ENCODE assay signal across 28 mouse cellular contexts in genomic region chr1:70964016-70964415, GRCm38 (mm10).
DNase-seq lines count a peak whose midpoint lies in the region; ATAC-seq and TF ChIP-seq lines count a peak whose summit lies in the region.
"Had no signal": no experiment of that assay in that cellular context is flagged by ENCODE, and none has a peak within 500 bp of the region (broad histone marks: within the 10 kb centered on the region; RNA-seq: fewer than 3 reads in every experiment).

No protein-coding gene starts in this region.

- WGBS in embryonic facial prominence, embryonic 14.5 days = 64% methylated on average over 1 of the region's 1 CpGs
- 78% methylated on average over 1 of the region's 1 CpGs for WGBS in embryonic facial prominence, embryonic 10.5 days
- 22% methylated on average over 1 of the region's 1 CpGs for WGBS in forebrain, embryonic 12.5 days
- WGBS in forebrain, embryonic 16.5 days = 19% methylated on average over 1 of the region's 1 CpGs

- no peak overlapping the region for H3K9ac ChIP-seq in embryonic facial prominence, embryonic 14.5 days (ENCODE audit: low read depth, low read length)
- H3K9ac ChIP-seq in forebrain, embryonic 12.5 days = no peak overlapping the region
- H3K9ac ChIP-seq in forebrain, embryonic 16.5 days (replicated peaks; ENCODE audit: low read depth, low read length) = no peak overlapping the region
- H3K9ac ChIP-seq: embryonic facial prominence, embryonic 12.5 days; embryonic facial prominence, embryonic 15.5 days had no signal

- H3K4me3 ChIP-seq in embryonic facial prominence, embryonic 14.5 days (ENCODE audit: low read depth, low read length) = no peak overlapping the region
- no peak overlapping the region for H3K4me3 ChIP-seq in embryonic facial prominence, embryonic 10.5 days
- no peak overlapping the region for H3K4me3 ChIP-seq in forebrain, embryonic 12.5 days (replicated peaks)
- H3K4me3 ChIP-seq in forebrain, embryonic 16.5 days (replicated peaks; ENCODE audit: low read length) = no peak overlapping the region
- H3K4me3 ChIP-seq: embryonic facial prominence, embryonic 12.5 days; embryonic facial prominence, embryonic 15.5 days; erythroblast, embryonic 14.5 days; forebrain, embryonic 10.5 days had no signal

- H3K27ac ChIP-seq in embryonic facial prominence, embryonic 14.5 days (replicated peaks; ENCODE audit: low read depth, low read length) = no peak overlapping the region
- no peak overlapping the region for H3K27ac ChIP-seq in embryonic facial prominence, embryonic 10.5 days (replicated peaks)
- H3K27ac ChIP-seq in forebrain, embryonic 12.5 days = no peak overlapping the region
- no peak overlapping the region for H3K27ac ChIP-seq in forebrain, embryonic 16.5 days (ENCODE audit: low read length)
- H3K27ac ChIP-seq: embryonic facial prominence, embryonic 12.5 days; embryonic facial prominence, embryonic 15.5 days; forebrain, embryonic 10.5 days had no signal

- no peaks in the 10 kb centered on the region for H3K36me3 ChIP-seq in embryonic facial prominence, embryonic 14.5 days (ENCODE audit: control insufficient read depth, insufficient read depth, low read length)
- H3K36me3 ChIP-seq in embryonic facial prominence, embryonic 10.5 days (replicated peaks) = no peaks in the 10 kb centered on the region
- no peaks in the 10 kb centered on the region for H3K36me3 ChIP-seq in forebrain, embryonic 12.5 days (replicated peaks)
- no peaks in the 10 kb centered on the region for H3K36me3 ChIP-seq in forebrain, embryonic 16.5 days (ENCODE audit: control insufficient read depth, insufficient read depth)
- H3K36me3 ChIP-seq: embryonic facial prominence, embryonic 12.5 days; embryonic facial prominence, embryonic 15.5 days; forebrain, embryonic 10.5 days; G1E had no signal

- TF ChIP-seq CTCF in brain, embryonic 14.5 days (IDR thresholded peaks at IDR 0.05; ENCODE audit: borderline replicate concordance, extremely low read depth, insufficient read depth, insufficient read length) = no peak

- no peak for TF ChIP-seq POLR2A in brain, embryonic 14.5 days (IDR thresholded peaks at IDR 0.05; ENCODE audit: borderline replicate concordance, extremely low read depth, insufficient read depth, insufficient read length, poor library complexity, severe bottlenecking)

- H3K4me1 ChIP-seq in embryonic facial prominence, embryonic 14.5 days (ENCODE audit: control insufficient read depth, insufficient read depth, low read length) = no peaks in the 10 kb centered on the region
- H3K4me1 ChIP-seq in embryonic facial prominence, embryonic 10.5 days = no peaks in the 10 kb centered on the region
- H3K4me1 ChIP-seq in forebrain, embryonic 12.5 days = 0 out of 2 replicates have a peak, but pooled peaks cover 4% of the 10 kb centered on the region
- H3K4me1 ChIP-seq in forebrain, embryonic 16.5 days (replicated peaks; ENCODE audit: control insufficient read depth, insufficient read depth, low read length) = 0 out of 2 replicates have a peak, but pooled peaks cover 4% of the 10 kb centered on the region
- H3K4me1 ChIP-seq: embryonic facial prominence, embryonic 12.5 days; embryonic facial prominence, embryonic 15.5 days had no signal

- H3K27me3 ChIP-seq in embryonic facial prominence, embryonic 14.5 days (replicated peaks; ENCODE audit: control insufficient read depth, insufficient read depth, low read length) = no peaks in the 10 kb centered on the region
- H3K27me3 ChIP-seq in embryonic facial prominence, embryonic 10.5 days (replicated peaks; ENCODE audit: low read depth, poor library complexity, severe bottlenecking) = no peaks in the 10 kb centered on the region
- H3K27me3 ChIP-seq in forebrain, embryonic 12.5 days = no peaks in the 10 kb centered on the region
- no peaks in the 10 kb centered on the region for H3K27me3 ChIP-seq in forebrain, embryonic 16.5 days (replicated peaks; ENCODE audit: control insufficient read depth, insufficient read depth, low read length)
- H3K27me3 ChIP-seq: CH12.LX; embryonic facial prominence, embryonic 12.5 days; embryonic facial prominence, embryonic 15.5 days; Patski had no signal

- DNase-seq in embryonic facial prominence, embryonic 14.5 days (ENCODE audit: low spot score) = peak; percentile 20
- no peak for DNase-seq in embryonic facial prominence, embryonic 10.5 days (ENCODE audit: low spot score)
- DNase-seq in brain, embryonic 14.5 days (ENCODE audit: low read depth) = peak; percentile 59
- peak; percentile 32 for DNase-seq in retina, embryonic 14.5 days (ENCODE audit: low spot score)
- DNase-seq in right cerebral cortex, adult 2 months (ENCODE audit: low spot score in 2 of 2) = no peak
- DNase-seq in spleen, postnatal 10 days (ENCODE audit: low spot score in 2 of 2) = no peak
- DNase-seq: adrenal gland, adult 8-10 months; adrenal gland, postnatal 14 days; adrenal gland, postnatal 36 days; B cell, adult 2 months; cerebellum, adult 11 months; cerebellum, adult 18-20 months; cerebellum, adult 8-10 months; cerebellum, adult 9-11 months; cerebellum, postnatal 14 days; cerebellum, postnatal 36 days; embryo, embryonic 11 days had no signal

- no peaks in the 10 kb centered on the region for H3K9me3 ChIP-seq in embryonic facial prominence, embryonic 14.5 days (ENCODE audit: control insufficient read depth, low read length)
- H3K9me3 ChIP-seq in embryonic facial prominence, embryonic 10.5 days = no peaks in the 10 kb centered on the region
- no peaks in the 10 kb centered on the region for H3K9me3 ChIP-seq in forebrain, embryonic 12.5 days
- no peaks in the 10 kb centered on the region for H3K9me3 ChIP-seq in forebrain, embryonic 16.5 days (ENCODE audit: control insufficient read depth, low read length)
- H3K9me3 ChIP-seq: embryonic facial prominence, embryonic 12.5 days; embryonic facial prominence, embryonic 15.5 days; forebrain, embryonic 10.5 days; G1E had no signal

- H3K4me2 ChIP-seq in embryonic facial prominence, embryonic 14.5 days (ENCODE audit: low read depth, low read length) = no peak overlapping the region
- no peak overlapping the region for H3K4me2 ChIP-seq in forebrain, embryonic 12.5 days
- no peak overlapping the region for H3K4me2 ChIP-seq in forebrain, embryonic 16.5 days (ENCODE audit: low read length)
- H3K4me2 ChIP-seq: embryonic facial prominence, embryonic 12.5 days; embryonic facial prominence, embryonic 15.5 days had no signal

- ATAC-seq in embryonic facial prominence, embryonic 14.5 days (ENCODE audit: low read depth) = no peak; the same call in 1 of the 2 replicates
- 0 out of 2 replicates have a peak, but pooled peaks have one; percentile 14 for ATAC-seq in forebrain, embryonic 12.5 days (ENCODE audit: low FRiP score)
- no peak for ATAC-seq in forebrain, embryonic 16.5 days
- ATAC-seq: activated CD4-positive, CD25-positive, alpha-beta regulatory T cell, adult 4 months; CD4-positive, CD25-positive, alpha-beta regulatory T cell, adult 4 months; Patski had no signal

Comparison
In these comparisons a context has a peak if more than half of its experiments do, and no peak if none do; other contexts are left out.
1. DNase-seq: peak in embryonic facial prominence, embryonic 14.5 days (single experiment), brain, embryonic 14.5 days (single experiment) and retina, embryonic 14.5 days (single experiment); none in embryonic facial prominence, embryonic 10.5 days (single experiment), right cerebral cortex, adult 2 months (0 of 2) and spleen, postnatal 10 days (0 of 2).